Mouse (Mus musculus) stomach, embryonic 15.5 days (tissue): ENCODE measurements around the gene Camk1d. TPM values are rescaled to one million over a fixed set of nuclear protein-coding genes. Genes with fewer than 3 reads are reported as not detected.

Experiments
- ATAC-seq: fragments of 200-750 bp; cut with Nextera tagmentation; 2 replicates; pipeline ENCODE4 v1.8.0; 2017; ENCODE audit warnings: low read depth, moderate number of reproducible peaks, moderate TSS enrichment; ENCODE audit not compliant: insufficient read depth, low FRiP score
- H3K27ac ChIP-seq: fragments of 300-500 bp; sonication (generic); 2 replicates; pipeline ENCODE4 v1.5.1; 2015; ENCODE audit warnings: mild to moderate bottlenecking, inconsistent platforms
- H3K27me3 ChIP-seq: fragments of 300-500 bp; sonication (generic); replicated peaks from 2 replicates; pipeline ENCODE4 v1.6.1; 2015; ENCODE audit warnings: inconsistent platforms
- H3K36me3 ChIP-seq: fragments of 300-500 bp; sonication (generic); 2 replicates; pipeline ENCODE4 v1.6.1; 2015; ENCODE audit warnings: inconsistent platforms
- H3K4me1 ChIP-seq: fragments of 300-500 bp; sonication (generic); 2 replicates; pipeline ENCODE4 v1.6.1; 2015; ENCODE audit warnings: inconsistent platforms
- H3K4me2 ChIP-seq: fragments of 300-500 bp; sonication (generic); 2 replicates; pipeline ENCODE4 v1.6.1; 2015; ENCODE audit warnings: mild to moderate bottlenecking, inconsistent platforms
- H3K4me3 ChIP-seq: fragments of 300-500 bp; sonication (generic); replicated peaks from 2 replicates; pipeline ENCODE4 v1.5.1; 2015; ENCODE audit warnings: inconsistent platforms
- H3K9ac ChIP-seq: fragments of 300-500 bp; sonication (generic); 2 replicates; pipeline ENCODE4 v1.6.1; 2015; ENCODE audit warnings: inconsistent platforms
- H3K9me3 ChIP-seq: fragments of 300-500 bp; sonication (generic); 2 replicates; pipeline ENCODE4 v1.6.1; 2016; ENCODE audit warnings: inconsistent platforms
- WGBS: fragments of 180-500 bp; shearing (Covaris S2); methylation state at CpG from one replicate; pipeline ENCODE4 v1.1.7; 2015; 5-methylcytosine and 5-hydroxymethylcytosine counted together
- polyA plus RNA-seq: library from polyadenylated mRNA; unstranded; fragments of >200 nt; fragmentation: Nextera tagmentation; extraction: Ambion mirVana; gene quantifications from 2 replicates; pipeline ENCODE4 v1.2.1, GENCODE M21; 2015

Camk1d gene
- polyA plus RNA-seq, 1 experiment from 2014 or later: 18.4 TPM

DNA sequence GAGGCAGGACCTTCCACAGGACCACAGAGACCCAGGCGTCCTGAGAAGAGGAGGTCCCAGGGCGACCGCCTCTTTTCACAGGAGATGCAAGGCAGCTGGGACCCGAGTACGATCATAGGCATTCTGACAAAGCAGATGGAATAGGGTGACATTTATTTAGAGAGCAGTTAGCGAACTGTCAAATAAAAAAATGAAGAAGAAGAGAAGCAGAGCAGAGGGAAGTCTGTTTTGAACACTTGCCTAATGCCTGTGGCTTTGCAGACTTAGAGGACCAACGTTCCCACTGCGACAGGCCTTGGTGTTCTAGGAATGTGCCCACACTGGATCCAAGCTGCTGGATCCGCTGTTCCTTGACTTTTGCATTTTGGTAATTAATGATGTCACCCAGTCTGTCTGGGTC, 259.5 kb downstream of the Camk1d start:
- Histone ChIP-seq H3K4me2 (no peak overlapping the region), H3K27ac (peak overlapping the region; percentile 26), H3K9me3 (no peaks in the 10 kb centered on the region), H3K9ac (no peak overlapping the region), H3K27me3 (no peaks in the 10 kb centered on the region), H3K4me3 (no peak overlapping the region), H3K36me3 (no peaks in the 10 kb centered on the region), H3K4me1 (peaks cover 32% of the 10 kb centered on the region; the same call in 1 of the 2 replicates)
- ATAC-seq: no peak; the same call in 1 of the 2 replicates
- WGBS: 36% methylated on average over 9 of the region's 9 CpGs

DNA sequence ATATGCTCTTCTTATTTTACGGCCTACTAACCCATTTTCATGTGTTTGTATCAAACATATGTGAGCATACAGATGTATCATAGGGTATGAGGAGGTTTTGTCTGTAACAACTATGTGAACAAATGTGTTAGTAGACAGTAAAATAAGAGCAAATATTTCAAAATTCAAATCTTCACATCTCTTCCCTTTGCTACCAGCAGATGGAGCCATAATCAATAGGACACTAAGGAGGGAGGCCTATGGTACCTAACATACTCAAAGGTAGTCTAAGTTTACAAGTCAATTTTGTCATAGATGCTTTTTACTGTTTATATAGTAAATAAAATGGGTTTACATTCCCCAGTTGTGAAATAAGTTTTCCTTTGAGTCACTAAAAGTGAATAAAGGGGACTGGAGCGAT, 262.7 kb downstream of the Camk1d start:
- H3K9ac ChIP-seq: no peak overlapping the region
- H3K9me3 ChIP-seq: no peaks in the 10 kb centered on the region
- 91% methylated on average over 2 of the region's 2 CpGs for WGBS
- H3K27ac ChIP-seq: no peak overlapping the region
- H3K27me3 ChIP-seq: no peaks in the 10 kb centered on the region
- no peak overlapping the region for H3K4me2 ChIP-seq
- no peak overlapping the region for H3K4me3 ChIP-seq
- no peak for ATAC-seq
- peaks cover 23% of the 10 kb centered on the region; the same call in 1 of the 2 replicates for H3K4me1 ChIP-seq
- H3K36me3 ChIP-seq: no peaks in the 10 kb centered on the region

DNA sequence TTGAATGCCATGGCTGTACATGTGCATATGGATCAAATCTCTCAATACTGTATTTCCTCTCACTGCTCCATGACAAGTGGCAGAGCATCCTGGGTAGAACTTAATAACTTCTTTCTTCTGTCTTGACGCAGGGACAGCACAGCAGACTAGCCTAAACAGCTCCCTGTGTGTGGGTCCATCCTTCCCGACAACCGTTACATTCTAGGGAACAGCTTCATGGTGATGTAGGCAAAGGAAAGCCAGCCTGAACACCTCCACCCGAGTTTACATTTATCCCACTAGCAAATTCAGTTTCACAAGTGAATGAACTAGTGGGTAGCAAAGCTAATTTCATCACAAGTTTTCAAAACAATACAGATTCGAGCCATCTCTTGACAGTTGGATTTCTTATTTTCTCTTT, 269.0 kb downstream of the Camk1d start:
- Histone ChIP-seq H3K9me3 (no peaks in the 10 kb centered on the region), H3K36me3 (no peaks in the 10 kb centered on the region), H3K27me3 (no peaks in the 10 kb centered on the region), H3K4me3 (no peak overlapping the region), H3K27ac (no peak overlapping the region), H3K4me1 (no peaks in the 10 kb centered on the region), H3K4me2 (no peak overlapping the region), H3K9ac (no peak overlapping the region)
- 84% methylated on average over 5 of the region's 5 CpGs for WGBS
- ATAC-seq: no peak

DNA sequence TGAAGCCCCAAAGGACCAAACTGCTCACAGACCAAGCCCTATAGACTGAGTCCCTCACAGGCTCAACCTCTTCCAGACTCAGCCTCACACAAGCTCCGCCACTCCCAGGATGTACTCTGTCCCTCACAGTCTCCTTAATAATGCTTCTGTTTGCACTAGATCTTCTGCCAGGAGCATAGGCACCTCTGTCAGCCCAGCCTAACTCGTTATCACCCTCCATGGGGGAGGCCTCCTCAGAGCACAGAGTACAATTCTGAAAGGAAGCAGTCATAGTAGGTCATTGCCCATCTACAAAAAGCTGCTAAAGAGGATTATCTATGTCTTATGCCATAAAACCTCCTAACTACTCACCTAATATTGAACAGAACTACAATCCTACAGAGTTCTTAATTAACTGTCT, 276.6 kb downstream of the Camk1d start:
- Histone ChIP-seq H3K4me2 (no peak overlapping the region), H3K4me1 (no peaks in the 10 kb centered on the region), H3K9ac (no peak overlapping the region), H3K4me3 (no peak overlapping the region), H3K27ac (no peak overlapping the region), H3K27me3 (no peaks in the 10 kb centered on the region), H3K9me3 (no peaks in the 10 kb centered on the region), H3K36me3 (no peaks in the 10 kb centered on the region)
- 68% methylated on average over 2 of the region's 2 CpGs for WGBS
- ATAC-seq: no peak

DNA sequence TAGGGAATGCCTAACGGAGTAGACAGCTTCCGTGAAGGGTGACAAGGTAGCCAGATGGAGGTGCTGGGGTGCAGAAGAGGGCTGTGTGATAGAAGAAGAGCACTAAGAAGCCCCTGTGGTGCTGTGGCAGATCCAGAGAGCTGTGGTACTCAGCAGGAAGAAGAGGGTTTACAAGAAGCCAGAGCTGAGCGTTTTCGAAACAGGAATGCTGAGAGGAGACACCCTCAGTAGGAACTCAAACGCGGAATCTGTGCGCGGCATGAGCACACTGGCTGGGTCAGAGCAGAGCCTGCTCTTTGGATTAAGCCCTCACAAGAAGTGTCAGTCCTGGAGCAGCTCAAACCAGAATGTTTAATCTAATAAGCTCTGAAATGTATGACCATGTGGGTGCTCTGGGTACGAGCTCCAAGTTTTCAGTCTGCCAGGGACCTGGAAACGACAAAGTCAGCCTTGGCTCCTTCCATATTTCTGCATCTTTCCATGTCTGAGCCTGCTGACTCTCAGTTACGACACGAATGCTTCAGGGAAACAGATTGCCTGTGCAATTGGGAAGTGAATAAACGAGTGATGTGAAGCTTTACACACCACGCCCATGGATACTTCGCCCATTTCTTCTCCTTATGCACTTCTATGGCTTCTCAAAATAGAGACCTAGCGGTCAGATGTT, 278.6 kb downstream of the Camk1d start:
- ATAC-seq: no peak
- Histone ChIP-seq H3K9me3 (no peaks in the 10 kb centered on the region), H3K36me3 (no peaks in the 10 kb centered on the region), H3K27ac (no peak overlapping the region), H3K4me2 (no peak overlapping the region), H3K27me3 (no peaks in the 10 kb centered on the region), H3K4me3 (no peak overlapping the region), H3K4me1 (no peaks in the 10 kb centered on the region), H3K9ac (no peak overlapping the region)
- 75% methylated on average over 16 of the region's 16 CpGs for WGBS

DNA sequence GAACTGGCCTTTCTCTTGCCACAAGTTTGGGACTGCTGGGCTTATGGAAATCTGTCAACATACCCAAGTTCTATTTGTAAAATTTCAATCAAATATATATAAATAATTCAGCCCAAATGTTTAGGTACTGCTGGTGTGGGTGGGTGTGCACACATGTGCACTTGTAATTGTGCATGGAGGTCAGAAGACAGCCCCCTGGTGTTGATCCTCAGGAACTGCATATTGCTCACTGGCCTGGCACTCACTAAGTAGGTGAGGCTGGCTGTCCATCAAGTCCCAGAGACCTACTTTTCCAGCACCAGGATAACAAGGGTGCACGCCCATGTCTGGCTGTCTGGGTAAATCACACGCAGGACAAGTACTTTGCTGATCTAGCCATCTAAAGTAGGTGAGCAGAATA, 283.0 kb downstream of the Camk1d start:
- Histone ChIP-seq H3K4me2 (no peak overlapping the region), H3K9me3 (no peaks in the 10 kb centered on the region), H3K36me3 (no peaks in the 10 kb centered on the region), H3K4me3 (no peak overlapping the region), H3K4me1 (no peaks in the 10 kb centered on the region), H3K27ac (no peak overlapping the region), H3K27me3 (no peaks in the 10 kb centered on the region), H3K9ac (no peak overlapping the region)
- no peak for ATAC-seq
- 67% methylated on average over 2 of the region's 2 CpGs for WGBS

DNA sequence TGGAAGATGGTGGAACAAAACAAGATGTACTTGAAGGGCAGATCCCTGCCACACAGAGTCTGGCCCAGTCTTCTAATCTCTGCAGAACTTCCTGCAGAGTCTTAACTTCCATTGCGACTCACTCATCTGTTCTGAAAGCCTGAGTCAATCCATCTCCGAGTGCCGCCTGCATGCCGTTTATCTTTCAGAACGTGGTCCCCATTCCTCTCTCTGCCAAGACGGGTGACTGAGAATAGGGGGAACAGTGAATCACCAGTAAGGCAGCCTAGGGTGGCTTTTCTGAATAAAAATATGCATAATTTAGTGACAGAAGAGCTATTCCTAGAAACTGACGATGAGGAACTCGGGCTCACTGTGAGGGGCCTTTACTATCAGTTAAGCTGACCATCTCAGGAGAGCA, 284.4 kb downstream of the Camk1d start:
- ATAC-seq: no peak
- Histone ChIP-seq H3K4me3 (no peak overlapping the region), H3K9me3 (no peaks in the 10 kb centered on the region), H3K27ac (no peak overlapping the region), H3K27me3 (no peaks in the 10 kb centered on the region), H3K4me2 (no peak overlapping the region), H3K4me1 (no peaks in the 10 kb centered on the region), H3K9ac (no peak overlapping the region), H3K36me3 (no peaks in the 10 kb centered on the region)
- 60% methylated on average over 8 of the region's 8 CpGs for WGBS

DNA sequence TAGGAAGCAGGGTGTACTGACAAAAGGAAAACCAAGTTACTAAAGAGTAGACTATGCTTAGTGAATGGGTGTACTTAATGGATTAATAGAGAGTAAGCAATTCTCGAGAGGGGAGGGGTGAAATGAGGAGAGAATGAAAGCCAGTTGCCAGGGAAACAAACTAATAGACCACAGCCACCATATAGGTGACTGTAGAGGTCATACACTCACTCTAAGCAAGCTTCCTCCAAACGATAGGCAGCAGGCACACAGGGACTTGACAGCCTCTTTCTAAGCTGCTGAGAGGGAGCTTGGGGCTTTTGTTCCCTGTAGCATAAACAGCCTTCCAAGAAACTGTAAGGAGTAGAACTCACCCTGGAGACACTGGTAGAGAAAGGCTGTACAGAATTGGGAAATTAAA, 288.2 kb downstream of the Camk1d start:
- no peaks in the 10 kb centered on the region for H3K27me3 ChIP-seq
- WGBS: 24% methylated on average over 2 of the region's 2 CpGs
- ATAC-seq: no peak
- no peak overlapping the region for H3K4me2 ChIP-seq
- no peak overlapping the region for H3K4me3 ChIP-seq
- no peak overlapping the region for H3K9ac ChIP-seq
- no peaks in the 10 kb centered on the region for H3K9me3 ChIP-seq
- no peaks in the 10 kb centered on the region for H3K4me1 ChIP-seq
- no peaks in the 10 kb centered on the region for H3K36me3 ChIP-seq
- H3K27ac ChIP-seq: no peak overlapping the region

DNA sequence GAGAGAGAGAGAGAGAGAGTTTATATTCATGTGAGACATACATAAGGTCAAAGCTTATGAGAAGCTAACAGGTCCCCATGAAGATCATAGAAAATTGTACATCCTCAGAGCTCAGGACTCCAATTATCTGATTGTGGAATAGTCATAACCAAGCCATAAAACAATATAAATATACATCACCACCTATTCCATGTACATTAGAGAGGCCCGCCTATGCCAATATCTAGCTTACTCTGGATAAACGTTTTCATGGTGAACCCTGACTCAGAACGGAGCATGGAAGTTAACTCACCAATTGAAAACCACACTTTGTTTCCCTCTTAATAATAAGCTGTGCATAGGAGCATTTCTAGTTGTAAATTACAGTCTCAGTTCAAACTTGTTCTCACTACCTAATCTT, 288.7 kb downstream of the Camk1d start:
- 76% methylated on average over 3 of the region's 3 CpGs for WGBS
- ATAC-seq: no peak
- no peaks in the 10 kb centered on the region for H3K36me3 ChIP-seq
- H3K9ac ChIP-seq: no peak overlapping the region
- H3K9me3 ChIP-seq: no peaks in the 10 kb centered on the region
- H3K27ac ChIP-seq: no peak overlapping the region
- no peaks in the 10 kb centered on the region for H3K4me1 ChIP-seq
- no peaks in the 10 kb centered on the region for H3K27me3 ChIP-seq
- H3K4me3 ChIP-seq: no peak overlapping the region
- no peak overlapping the region for H3K4me2 ChIP-seq

DNA sequence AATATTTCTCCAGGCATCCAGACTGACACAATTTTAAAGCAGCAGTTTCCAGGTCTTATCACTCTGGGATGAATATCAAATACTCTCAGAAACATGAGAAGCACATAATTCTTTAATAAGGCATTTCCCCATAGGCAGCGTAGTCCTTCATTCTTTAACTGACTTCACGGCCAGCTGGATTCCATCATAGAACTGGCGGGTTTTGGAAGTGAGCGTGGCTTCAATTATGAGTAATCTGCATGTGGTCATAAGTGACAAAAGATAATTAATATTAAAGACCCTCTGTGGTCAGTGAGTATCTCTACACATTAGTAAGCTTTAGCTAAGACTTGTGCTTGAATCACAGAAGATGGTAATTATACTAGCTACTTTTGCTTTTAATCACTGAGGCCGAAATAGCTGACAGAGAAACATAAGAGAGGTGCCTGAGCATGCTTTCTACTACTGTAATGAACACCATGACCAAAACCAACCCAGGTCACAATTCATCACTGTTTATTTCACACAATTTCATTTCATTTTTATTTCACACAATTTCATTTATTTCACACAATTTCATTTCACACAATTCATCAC, 293.6 kb downstream of the Camk1d start:
- no peak overlapping the region for H3K9ac ChIP-seq
- H3K27me3 ChIP-seq: no peaks in the 10 kb centered on the region
- H3K27ac ChIP-seq: no peak overlapping the region
- WGBS: 55% methylated on average over 5 of the region's 5 CpGs
- H3K9me3 ChIP-seq: no peaks in the 10 kb centered on the region
- H3K4me2 ChIP-seq: no peak overlapping the region
- H3K4me1 ChIP-seq: 0 out of 2 replicates have a peak, but pooled peaks cover 7% of the 10 kb centered on the region
- no peak for ATAC-seq
- H3K4me3 ChIP-seq: no peak overlapping the region
- no peaks in the 10 kb centered on the region for H3K36me3 ChIP-seq

DNA sequence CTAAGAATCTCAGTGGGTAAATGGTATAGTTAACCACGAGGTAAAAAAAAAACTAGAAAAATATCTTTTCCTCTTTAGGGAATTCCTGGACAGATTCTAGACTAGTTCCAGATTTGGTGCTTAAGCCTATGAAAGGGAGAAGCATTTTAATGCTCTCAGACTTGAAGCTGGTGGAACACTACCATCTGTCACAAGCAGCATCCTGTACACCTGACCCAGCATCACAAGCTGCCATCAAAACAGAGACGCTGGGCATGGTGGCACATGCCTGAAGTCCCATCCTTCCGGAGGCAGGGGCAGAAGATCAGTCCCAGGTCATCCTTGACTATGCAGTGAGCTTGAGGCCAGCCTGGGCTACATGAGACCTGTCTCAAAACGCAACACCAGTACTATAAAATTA, 295.5 kb downstream of the Camk1d start:
- WGBS: 85% methylated on average over 4 of the region's 4 CpGs
- Histone ChIP-seq H3K36me3 (no peaks in the 10 kb centered on the region), H3K4me1 (0 out of 2 replicates have a peak, but pooled peaks cover 7% of the 10 kb centered on the region), H3K4me3 (no peak overlapping the region), H3K9me3 (no peaks in the 10 kb centered on the region), H3K27me3 (no peaks in the 10 kb centered on the region), H3K9ac (no peak overlapping the region), H3K27ac (no peak overlapping the region), H3K4me2 (no peak overlapping the region)
- no peak for ATAC-seq

DNA sequence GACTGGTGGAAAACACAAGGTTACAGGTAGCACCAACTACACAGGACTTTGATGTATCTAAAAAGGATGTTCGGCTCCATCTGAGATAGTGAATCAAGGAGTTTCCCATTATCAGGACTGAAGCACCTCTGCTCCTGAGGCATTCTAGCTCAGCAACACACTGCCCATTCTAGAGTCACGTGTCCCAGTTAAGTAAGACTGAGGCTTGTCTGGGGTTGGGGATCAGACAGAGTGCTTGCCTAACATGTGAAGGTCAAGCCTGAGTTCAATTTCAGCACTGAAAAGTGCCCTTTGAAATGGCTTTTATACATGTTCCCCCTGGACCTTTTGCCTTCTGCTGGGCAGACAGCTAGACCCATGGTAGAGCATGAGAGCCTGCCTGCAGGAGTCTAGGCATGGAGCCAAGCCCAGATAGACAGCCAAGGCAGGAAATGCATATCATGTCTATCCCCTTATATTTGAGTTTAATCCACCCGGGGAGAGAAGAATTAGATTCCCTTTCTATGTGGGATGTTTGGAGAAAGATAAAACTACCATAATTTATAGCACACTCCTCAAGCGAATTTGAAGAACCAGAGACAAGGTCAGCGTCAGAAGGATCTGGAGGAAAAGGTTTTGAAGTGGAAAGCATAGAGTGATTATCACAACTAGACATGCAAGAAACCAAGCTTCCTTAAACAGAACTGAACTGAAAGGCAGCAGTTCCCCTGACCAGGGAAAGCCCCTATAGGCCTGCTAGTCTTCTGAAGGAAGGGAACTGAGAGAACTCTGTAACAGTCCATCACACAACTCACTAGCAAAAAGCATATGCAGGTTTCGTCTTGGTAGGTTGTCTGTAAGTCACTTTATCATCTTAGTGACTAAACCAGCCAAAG, 296.9 kb downstream of the Camk1d start:
- no peak for ATAC-seq
- Histone ChIP-seq H3K9ac (no peak overlapping the region), H3K9me3 (no peaks in the 10 kb centered on the region), H3K27ac (0 out of 2 replicates have a peak overlapping the region, but pooled peaks have one; percentile 19), H3K27me3 (no peaks in the 10 kb centered on the region), H3K4me2 (no peak overlapping the region), H3K4me1 (0 out of 2 replicates have a peak, but pooled peaks cover 7% of the 10 kb centered on the region), H3K4me3 (no peak overlapping the region), H3K36me3 (no peaks in the 10 kb centered on the region)
- 46% methylated on average over 6 of the region's 6 CpGs for WGBS
